Mouse (Mus musculus) heart, adult 2 months (tissue): ENCODE measurements at regions not wholly inside any gene's neighbourhood (a gene's known extent, or its start where the extent isn't known, plus 50 kb on each side); places are given as distances from the start of the nearest gene placed in this dataset.

ENCODE experiments used
- CTCF ChIP-seq: fragments of 200-600 bp; IDR thresholded peaks from 2 replicates; pipeline ENCODE4 v1.8.1; 2022; ENCODE audit warnings: antibody characterized with exemption, mild to moderate bottlenecking, moderate library complexity
- EP300 ChIP-seq: fragments of 200-500 bp; IDR thresholded peaks from 2 replicates; pipeline ENCODE4 v1.6.1; 2011; ENCODE audit warnings: low read depth, low read length, control low read depth; ENCODE audit not compliant: insufficient read depth
- POLR2A ChIP-seq: fragments of 200-500 bp; IDR thresholded peaks from 2 replicates; pipeline ENCODE4 v1.6.1; 2011; ENCODE audit warnings: mild to moderate bottlenecking, low read depth, low read length, control low read depth; ENCODE audit not compliant: insufficient read depth

- TF ChIP-seq POLR2A = no peak
- no peak for TF ChIP-seq CTCF
- TF ChIP-seq EP300 = no peak
These were observed 70.0 kb upstream of the Gm9747 start for GRCm38 (mm10) chr1:82162926-82163325.
